Mouse (Mus musculus): ENCODE measurements around the gene Batf2.
"Not testable (repeated sequence)": the region's sequence is repeated elsewhere in the genome, so short reads cannot be mapped to it uniquely, and the experiment has no call there.

Batf2 gene

GRCm38 (mm10) chr19:6140678-6141393, at the start of gene Batf2:
Batf2 (plus strand) TSS chr19:6140983.
- peak; percentile 97 for DNase-seq (ENCODE audit: low read depth)

DNA sequence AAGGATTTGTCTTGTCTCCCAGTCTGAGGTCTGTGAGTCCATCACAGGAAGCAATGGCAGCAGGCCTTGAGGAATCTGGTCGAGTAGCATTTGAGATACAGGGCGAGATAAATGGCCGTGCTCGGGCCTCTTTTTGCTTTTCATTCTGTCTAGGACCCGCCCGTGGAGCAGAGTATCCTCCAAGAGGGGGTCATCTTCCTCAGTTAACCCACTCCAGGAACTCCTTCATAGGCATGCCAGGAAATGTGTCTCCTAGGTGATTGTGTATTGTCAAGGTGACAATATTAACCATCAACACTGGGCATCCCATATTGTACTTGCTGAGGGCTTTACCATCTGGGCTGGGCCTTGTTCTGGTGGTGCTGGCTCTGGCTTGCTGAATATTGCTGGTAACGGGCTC, 46.7 kb upstream of the Batf2 start, which contains the start of gene AC131692.1:
Gene AC131692.1, plus strand, starts transcription at position 301 of the 400 bp plus-strand sequence.
- DNase-seq (ENCODE audit: low read depth): no peak

- no peak for DNase-seq (ENCODE audit: low read depth)
These were observed 42.9 kb upstream of the Batf2 start for GRCm38 (mm10) chr19:6097847-6098246.

DNA sequence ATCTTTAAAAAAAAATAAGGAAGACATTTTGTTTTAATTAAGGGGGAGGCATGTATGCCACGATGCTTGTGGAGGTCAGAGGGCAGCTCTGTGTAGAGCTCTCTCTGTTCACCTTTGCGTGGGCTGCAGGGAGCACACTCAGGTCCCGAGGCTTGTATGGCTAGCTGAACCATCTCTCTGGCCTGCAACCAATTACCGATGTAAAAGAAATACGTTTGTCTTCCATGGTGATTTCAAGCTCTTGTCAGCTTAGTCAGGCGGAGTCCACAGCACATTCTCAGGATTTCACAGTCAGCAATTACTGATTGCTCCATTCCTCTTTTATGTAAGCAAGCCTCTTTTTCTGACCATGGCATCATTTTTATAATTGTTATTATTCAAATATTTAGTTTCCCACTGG, 39.6 kb upstream of the Batf2 start:
- no peak for DNase-seq (ENCODE audit: low read depth)

DNA sequence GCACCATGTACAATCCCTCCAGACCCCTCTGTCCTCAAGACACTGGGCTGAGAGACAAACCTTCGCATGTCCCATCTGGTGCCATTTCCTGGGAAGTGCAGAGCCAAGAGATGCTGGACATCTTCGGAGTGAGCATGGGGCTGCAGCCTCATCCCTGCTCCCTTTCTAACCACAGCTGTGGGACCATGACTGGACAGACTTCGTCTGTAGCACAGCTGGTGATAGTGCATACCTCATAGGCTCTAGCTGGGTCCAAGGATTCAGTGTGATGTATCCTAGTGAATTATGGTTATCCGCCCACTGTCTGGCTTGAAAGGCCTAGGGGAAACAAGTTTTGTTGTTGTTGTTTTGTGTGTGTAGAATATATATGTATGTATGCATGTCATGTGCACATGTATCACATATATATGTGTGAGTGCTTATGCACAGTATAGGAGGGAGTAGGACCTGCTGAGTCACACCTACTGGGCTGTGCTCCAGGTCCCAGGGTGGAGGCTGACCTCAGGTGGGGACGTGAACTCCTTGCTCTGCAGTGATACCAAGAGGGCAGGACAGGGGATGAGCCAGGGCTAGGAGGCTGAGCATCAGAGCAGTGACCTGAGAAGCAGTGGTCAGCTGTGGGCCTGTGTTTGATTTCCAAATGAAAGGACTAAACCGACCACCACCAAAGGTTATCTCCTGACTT, 38.5 kb upstream of the Batf2 start:
- DNase-seq (ENCODE audit: low read depth): no peak

GRCm38 (mm10) chr19:6104476-6104875, 36.3 kb upstream of the Batf2 start:
- no peak for DNase-seq (ENCODE audit: low read depth)

GRCm38 (mm10) chr19:6105586-6105985, 35.2 kb upstream of the Batf2 start, which contains the start of gene Naaladl1:
Naaladl1 (plus strand) TSS chr19:6105782.
- no peak for DNase-seq (ENCODE audit: low read depth)

GRCm38 (mm10) chr19:6113116-6113515, 27.7 kb upstream of the Batf2 start:
- DNase-seq (ENCODE audit: low read depth): no peak

DNA sequence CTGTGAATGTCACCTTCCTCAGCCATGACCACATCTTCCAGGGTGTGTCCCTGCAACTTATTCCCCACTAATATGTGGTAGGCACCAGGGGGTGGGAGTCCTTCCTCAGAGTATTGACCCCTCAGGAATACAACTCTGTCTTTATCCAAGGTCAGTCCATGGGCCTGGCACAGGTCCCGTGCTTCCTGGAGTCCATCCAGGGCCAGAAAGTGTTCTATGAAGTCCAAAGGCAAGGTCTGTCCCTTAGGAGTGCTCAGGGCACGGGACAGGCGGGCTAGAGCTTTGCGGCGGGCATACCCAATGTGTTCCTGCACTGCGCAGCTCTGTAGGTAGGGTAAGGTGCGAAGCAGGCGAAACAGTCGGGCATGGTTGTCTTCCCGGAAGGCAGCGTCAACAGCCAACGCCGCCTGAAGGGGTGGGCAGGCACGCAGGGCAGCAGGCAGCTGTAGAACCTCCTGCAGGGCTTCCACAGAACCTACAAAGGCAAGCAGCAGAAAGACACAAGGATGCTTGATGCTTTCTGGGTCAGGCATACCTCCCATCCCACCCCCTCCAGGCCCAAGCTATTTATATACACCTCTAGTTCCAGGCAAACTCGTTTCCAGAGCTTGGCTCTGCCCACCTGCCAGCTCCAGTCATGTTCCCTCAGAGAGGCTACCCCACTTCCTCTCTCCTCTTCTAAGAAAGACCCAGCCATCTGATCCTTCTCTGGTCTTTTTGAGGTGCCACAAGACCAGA, 24.5 kb upstream of the Batf2 start:
- DNase-seq (ENCODE audit: low read depth): no peak

- peak; percentile 36 for DNase-seq (ENCODE audit: low read depth)
These were observed 23.3 kb upstream of the Batf2 start for GRCm38 (mm10) chr19:6117346-6117985.

DNA sequence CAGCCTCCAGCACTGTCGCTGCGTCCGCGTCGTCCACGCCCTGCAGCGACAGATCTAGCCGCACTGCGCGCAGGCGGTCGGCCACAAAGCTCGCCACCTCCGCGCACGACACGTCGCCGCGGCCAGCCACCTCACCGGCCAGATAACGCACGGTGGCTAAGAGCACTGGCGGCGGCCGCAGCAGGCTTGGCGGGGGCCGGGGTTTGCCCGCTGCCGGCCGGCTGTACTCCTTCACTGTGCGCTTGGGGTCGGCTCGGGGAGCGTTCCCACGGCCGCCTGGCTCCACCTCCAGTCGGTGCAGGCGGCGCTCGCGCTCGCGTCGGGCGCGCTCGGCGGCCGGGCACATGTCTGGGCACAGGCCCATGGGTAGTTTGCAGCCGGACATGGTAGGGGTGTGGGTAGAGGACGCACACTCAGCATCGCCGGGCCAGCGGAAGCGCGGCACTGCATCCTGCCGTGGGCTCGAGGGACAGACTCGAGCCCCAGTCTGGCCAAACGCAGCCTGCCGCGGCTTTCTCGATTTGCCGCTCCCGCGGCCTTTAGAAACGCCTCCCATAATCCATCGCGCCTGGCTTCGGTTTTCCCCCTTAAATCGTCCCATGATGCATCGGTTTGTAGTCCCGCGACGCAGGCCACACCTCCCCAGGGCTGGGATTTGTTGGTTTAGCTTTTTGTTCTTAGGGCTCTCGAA, 22.7 kb upstream of the Batf2 start, which contains the start of gene Sac3d1:
Gene Sac3d1, minus strand, starts transcription at position 665 of the 691 bp plus-strand sequence.
- peak; percentile 96 for DNase-seq (ENCODE audit: low read depth)

DNA sequence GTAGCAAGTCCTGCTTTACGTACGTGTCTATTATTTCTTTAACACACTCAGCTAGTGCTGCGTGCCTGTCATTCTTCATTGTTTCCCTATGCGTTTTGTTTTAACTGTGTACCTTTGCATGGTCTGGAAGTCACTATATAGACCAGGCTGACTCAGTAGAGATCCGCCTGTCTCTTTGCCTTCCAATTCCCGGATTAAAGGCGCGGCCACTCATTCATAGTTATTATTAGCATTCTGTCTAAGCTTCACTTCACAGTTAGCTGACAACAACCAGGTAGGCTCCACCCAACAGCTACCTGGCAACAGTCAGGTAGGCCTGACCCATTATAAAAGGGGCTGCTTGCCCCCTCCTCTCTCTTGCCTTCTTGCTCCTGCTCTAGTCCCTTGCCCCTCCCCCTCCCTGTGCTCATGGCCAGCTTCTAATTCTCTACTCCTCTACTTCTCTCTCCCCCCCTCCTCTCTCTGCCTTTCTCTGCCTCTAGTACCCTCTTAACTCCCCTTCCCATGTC, 22.1 kb upstream of the Batf2 start:
- no peak for DNase-seq (ENCODE audit: low read depth)

DNA sequence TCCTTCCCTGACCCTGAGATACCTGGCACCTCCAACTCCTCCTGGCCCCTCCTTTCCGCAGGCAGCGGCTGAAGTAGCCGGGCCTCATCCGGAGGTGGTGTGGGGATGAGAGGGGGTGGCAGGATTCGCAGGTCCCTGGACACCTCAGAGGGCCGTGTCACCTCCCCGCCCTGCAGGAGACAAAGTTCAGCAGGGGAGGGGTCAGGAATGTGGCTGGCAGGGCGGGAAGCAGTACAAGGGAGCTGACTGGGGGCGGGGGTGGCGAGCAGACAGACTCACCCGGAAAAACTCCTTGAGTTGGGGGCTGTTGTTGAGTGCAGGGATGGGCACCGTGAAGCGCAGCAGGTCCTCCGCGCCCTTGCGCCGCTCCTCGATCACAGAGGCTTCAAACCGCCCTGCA, 19.0 kb upstream of the Batf2 start:
- DNase-seq (ENCODE audit: low read depth): no peak

DNA sequence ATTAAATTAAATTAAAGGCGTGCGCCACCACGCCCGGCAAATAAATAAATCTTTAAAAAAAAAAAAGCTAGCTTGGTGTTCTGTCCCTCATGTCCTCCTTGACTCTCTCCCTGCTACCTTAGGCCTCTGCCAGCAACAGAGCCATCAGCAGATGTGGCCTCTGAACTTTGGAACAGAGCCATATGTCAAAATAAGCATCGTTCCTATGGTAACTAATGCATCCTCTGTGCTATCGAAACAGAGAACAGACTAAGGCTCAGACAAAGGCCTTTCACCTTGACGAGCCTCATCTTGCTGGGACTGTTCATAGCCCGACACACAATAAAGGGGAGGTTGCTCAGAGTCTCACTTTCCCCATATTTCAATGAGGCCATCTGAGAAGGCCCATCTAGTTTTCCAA, 17.5 kb upstream of the Batf2 start:
- no peak for DNase-seq (ENCODE audit: low read depth)

DNA sequence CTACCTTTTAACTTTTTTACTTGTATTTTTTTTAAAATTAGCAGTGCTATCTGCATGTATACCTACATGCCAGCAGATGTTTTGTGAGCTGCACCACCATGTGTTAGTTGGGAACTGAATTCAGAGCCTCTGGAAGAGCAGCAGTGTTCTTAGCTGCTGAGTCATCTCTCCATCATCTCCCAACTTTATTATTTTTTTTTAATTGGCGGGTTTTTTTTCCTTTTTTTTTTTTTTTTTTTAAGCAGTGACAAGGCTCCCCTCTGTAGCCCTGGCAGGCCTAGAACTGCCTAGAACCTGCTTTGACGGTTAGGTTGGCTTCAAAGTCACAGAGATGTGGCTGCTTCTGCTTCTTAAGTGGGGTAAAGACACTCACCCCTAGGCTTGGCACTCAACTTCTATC, 15.9 kb upstream of the Batf2 start:
- no peak for DNase-seq (ENCODE audit: low read depth)

DNA sequence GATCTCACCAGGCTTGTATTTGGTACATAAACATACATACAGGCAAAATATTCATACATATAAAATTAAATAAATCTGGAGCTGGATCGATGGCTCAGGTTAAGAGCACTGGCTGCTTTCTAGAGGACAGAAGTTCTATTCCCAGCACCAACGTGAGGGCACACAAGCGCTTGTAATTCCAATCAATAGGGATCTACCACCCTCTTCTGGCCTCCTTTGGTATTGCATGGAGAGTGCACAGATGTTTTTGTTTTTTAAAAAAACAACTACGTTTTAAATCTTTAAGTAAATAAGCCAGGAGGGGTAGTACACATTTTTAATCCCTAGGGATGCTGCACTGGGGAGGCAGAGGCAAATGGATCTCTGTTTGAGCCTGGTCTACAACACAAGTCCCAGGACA, 14.5 kb upstream of the Batf2 start:
- DNase-seq (ENCODE audit: low read depth): peak; percentile 91

DNA sequence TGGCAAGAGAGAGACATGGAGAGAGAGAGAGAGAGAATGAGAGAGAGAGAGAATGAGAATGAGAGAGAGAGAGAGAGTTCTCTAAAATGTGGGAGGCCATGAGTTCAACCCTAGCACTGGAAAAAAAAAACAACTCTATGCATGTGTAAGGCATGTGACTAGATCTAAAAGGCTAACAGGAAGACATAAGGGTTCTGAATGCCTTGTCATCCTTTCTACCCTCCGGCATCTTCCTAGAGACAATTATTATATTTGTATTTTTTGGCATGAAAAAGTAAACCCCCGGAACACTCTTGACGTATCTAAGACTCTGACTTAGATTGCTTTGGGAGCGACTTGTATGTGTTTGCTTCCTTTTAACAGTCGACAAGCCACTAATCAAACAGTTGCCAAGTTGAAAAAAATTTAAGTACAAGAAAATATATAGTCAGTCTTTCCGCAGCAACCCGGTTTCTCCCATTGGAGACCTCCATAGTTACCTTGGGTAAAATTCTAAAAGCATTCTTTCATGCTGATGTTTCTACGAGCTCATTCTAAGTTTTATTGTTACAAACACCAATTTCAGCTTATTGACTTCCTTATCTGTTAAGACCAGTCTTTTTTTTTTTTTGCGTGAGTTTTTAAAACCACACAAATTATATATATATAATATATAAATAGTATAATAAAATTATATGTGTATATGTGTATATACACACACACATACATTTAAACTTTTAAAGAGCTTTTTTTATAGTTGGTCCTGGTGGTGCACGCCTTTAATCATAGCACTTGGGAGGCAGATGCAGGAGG, 13.8 kb upstream of the Batf2 start:
- DNase-seq (ENCODE audit: low read depth): peak; percentile 34

- DNase-seq (ENCODE audit: low read depth): peak; percentile 99
These were observed 12.9 kb upstream of the Batf2 start, which contains the start of gene Snx15 for GRCm38 (mm10) chr19:6127760-6128341. Snx15 (minus strand) TSS chr19:6128304.

- DNase-seq (ENCODE audit: low read depth): not testable (repeated sequence)
These were observed 10.2 kb upstream of the Batf2 start for GRCm38 (mm10) chr19:6130414-6131128.

Measured in induced T-regulatory cell, adult 2 months (primary cell).